Mouse (Mus musculus): Measurements from ENCODE around the gene Faf2.

Faf2 gene

DNA sequence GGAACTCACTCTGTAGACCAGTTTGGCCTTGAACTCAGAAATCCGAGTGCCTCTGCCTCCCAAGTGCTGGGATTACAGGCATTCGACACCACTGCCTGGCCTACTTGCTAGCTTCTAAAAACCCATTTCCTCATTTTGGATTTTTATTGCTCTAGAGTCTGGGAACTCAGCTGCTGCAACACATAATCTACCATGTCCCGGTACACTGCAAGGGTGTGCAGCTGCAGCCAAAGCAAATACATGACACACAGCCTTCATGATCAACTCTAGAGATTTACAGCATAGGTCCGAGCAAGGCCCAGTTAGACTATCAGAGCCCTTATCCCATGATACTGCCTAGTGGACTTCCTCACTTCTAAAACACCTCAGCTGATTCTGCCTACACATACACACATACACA is 56.7 kb downstream of the Faf2 start:
- DNase-seq (ENCODE audit: inconsistent age in 2 of 2, low spot score in 1 of 2), result peak in 1 of 2 experiments; percentile 51

DNA sequence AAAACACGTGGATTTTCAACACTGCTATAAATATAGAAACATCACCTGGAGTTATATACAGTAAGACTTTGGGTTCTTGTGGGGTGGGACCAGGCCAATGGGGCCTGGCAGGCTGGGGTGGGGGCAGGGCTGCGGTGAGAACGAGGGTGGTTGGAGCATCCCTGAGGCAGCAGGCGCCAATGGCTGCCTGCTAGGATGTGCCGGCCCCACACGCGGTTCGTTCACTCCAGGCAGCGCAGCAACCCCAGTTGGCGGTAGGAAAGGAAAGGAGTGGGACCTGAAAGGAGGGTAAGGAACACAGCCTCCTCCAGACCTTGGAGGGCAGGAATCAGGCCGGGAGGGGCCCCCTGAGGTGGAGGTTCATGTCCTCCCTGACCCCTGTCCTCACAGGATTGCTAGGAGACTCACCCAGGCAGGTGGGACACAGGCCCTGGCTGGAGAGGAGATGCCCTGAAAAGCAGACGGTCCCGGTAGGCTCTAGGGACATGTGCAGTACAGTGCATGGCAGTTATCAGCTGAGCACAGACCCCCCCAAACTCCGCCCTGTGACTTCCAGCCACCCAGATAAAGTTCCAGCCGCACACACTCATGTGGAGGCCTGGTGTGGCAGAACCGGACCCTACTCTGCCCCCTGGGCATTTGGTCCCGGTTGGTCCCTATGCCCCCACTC is 58.7 kb downstream of the Faf2 start:
- DNase-seq (ENCODE audit: inconsistent age in 2 of 2, low spot score in 1 of 2), result no peak

DNA sequence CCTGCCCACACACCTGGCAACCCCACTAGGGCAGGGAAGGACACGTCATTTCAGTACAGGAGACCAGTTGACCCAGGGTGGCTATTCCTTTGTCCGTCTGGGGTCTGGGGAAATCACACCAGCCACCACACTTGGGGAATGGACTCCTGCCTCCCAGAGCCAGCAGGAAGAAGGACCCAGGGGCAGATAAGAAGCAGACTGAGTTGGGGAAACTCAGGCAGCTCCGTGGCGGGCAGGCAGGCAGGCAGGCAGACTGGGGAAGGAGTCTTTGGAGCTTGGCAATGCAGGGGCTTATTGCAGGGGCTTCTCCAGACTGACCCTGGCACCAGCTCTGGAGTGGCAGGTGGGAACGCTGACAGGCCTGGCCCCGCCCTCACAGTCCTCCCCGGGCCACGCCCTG is 59.7 kb downstream of the Faf2 start:
- DNase-seq (ENCODE audit: inconsistent age in 2 of 2, low spot score in 1 of 2), result no peak

DNA sequence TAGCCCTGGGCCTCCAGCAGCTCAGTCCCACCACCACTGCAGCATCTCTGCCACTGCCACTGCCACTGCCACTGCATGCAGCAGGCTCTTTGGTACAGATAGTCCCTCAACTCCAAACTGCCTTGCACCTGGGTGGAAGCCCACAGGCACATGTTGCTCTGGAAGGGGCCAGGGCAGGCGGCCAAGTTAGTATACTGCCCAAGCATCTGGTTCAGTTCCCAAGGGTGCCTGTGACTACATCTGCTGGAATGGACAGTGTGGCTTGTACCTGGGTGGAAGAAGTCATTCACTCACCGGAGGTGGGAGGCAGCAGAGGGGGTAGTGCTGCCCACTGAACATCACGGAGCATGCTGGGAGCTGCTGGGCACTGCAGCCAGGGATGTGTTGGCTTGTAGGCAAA is 61.7 kb downstream of the Faf2 start:
- peak in 1 of 2 experiments; percentile 53 for DNase-seq (ENCODE audit: inconsistent age in 2 of 2, low spot score in 1 of 2)

DNA sequence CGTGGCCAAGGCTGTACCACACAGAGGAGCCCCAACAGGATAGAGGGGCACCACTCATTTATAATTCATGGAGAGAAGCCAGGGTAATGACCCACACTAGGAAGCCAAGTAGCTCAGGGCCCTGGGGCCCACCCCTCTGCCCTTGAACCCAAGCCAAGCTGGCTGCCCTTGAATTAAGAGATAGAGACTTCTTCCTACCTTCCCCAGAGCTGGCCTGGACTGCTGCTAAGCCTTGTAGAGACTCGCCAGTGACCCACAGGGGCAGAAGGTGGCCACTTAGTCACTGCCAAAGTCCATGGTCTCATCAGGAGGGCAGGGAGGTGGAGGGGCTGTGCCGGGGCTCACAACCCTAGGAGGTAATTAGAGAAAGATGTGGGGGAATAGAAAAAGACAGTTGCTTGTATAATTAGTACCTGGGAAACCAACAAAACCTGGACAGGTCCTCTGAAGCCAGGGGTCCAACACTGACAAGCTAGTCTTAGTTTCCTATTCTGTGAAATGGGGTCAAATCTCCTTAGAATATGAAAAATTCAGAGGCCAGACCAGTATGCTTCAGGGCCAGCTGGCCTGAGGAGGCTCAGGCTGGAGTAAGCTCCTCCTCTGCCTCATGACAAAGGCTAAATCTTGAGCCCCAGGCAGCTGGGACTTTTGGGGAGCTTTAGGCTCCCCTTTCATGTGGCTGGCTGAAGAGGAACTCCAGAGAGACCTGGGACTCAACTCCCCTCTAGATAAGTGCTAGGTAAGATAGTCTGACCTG is 62.7 kb downstream of the Faf2 start:
- DNase-seq (ENCODE audit: inconsistent age in 2 of 2, low spot score in 1 of 2), result peak; percentile 92 to 96

DNA sequence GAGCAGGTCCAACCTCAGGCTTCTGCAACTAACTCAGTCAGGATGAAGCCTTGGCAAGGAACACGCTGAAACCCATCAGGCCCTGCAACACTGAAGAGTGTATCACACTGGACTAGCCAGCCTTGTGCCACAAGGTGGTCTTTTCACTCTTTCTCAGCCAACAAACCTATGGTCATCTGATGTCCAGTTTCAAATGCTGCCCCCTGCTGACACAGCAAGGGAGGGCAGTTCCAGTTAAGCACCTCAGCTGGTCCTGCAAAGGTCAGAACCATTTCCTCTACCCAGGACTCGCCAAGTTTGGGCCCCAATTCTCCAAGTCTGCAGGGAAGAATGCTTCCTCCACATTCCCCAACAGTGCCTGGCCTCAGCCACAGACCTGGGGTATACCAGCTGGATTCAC is 63.6 kb downstream of the Faf2 start:
- peak; percentile 74 to 89 for DNase-seq (ENCODE audit: inconsistent age in 2 of 2, low spot score in 1 of 2)

DNA sequence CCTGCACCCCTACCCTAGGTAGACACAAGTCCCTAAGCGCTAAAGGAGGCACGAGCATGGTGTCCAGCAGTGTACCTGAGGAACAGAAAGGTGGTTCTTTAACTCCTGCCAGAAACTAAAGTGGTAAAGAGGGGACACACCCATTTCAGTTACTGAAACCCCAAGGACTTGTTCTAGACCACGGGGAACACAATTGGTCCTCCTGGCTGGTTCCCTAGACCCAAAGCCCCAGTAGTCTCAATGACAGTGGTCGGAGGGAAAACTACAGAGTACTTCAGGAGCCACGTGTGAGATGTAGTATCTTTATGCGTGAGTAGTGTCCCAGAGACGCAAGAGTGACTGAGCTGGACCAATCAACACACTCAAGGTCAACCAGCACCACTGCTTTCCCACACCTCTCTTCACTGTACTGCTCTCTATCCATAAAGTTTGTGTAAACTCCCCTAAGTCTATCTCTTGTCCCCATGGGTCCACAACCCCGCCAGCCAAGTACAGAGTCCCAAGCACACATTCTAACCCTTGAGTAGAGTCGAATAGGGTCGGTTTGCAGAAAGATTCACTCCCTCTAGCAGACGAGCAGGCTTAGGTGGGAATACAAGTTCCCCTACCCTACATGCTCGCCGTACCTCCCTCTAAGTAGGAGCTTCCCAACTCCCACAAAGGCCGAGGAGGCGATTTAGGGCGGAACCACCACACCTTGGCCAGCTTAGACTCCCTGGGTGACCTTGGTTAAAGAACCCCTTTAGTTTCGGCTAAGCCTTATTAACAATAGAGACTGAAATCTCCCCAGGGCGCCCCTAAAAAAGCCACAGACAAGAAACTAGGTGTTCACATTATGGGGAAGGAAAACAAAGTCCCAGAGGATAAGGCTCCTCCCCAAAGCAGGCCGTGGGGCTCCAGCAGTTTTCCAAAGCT is 64.8 kb downstream of the Faf2 start:
- DNase-seq (ENCODE audit: inconsistent age in 2 of 2, low spot score in 1 of 2), result peak; percentile 43 to 78

DNA sequence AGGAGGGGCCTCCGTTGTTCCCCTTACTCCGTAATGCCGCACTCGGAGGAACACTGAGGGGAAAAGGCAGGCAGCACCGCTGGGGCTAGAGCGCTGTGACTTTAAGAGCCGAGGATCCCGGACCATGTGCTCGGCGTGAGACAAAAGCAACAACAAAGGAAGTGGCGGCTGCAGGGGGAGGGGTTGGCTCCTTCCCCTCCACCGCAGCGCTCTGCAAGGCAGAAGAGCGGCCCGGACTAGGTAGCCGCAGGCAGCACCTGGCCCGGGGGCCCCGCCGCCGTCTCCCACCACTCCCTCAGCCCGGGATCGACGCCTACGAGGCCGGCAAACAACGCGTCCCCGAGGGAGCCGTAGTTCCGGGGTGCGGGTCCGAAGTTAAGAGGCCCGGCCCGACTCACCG is 65.5 kb downstream of the Faf2 start:
- peak; percentile 86 to 94 for DNase-seq (ENCODE audit: inconsistent age in 2 of 2, low spot score in 1 of 2)

DNA sequence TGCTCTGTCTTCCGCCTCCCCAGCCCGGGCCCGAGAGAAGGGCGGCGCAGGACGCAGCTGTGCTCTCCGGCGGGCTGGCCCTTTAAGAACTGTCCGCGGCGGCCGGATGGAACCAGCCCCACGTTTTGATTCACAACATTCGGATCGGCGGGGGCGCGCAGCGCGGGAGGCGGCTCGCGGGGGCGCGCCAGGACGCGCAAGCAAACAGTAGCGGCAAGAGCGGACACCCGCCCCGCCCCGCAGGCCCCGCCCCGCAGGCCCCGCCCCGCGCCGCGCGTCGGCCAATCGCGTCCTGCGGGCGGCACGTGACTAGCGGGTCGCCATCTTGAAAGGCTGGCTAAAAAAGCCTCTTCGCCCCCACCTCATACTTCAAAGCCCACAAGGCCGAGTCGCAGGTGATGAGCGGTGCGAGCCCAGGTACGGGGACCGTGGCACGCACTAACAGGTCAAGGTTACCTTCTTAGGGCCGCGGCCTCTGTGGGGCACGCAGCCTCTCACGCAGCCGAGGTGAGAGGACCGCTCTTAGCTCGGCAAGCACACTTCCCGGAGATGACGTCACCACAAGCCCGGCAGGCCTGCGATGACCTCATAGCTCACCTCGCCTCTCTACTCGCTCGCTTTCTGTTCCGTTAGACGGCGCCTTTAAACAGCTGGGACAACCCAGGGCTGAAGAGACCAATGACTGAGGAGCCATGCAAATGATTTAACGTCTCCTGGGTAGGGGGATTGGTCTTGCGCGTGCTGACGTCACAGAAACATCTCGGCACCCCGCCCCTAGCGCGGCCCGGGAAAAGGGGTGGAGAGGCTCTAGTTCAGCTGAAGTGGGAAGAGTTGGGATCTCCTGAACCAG is 66.2 kb downstream of the Faf2 start:
- peak; percentile 98 to 99 for DNase-seq (ENCODE audit: inconsistent age in 2 of 2, low spot score in 1 of 2)

DNA sequence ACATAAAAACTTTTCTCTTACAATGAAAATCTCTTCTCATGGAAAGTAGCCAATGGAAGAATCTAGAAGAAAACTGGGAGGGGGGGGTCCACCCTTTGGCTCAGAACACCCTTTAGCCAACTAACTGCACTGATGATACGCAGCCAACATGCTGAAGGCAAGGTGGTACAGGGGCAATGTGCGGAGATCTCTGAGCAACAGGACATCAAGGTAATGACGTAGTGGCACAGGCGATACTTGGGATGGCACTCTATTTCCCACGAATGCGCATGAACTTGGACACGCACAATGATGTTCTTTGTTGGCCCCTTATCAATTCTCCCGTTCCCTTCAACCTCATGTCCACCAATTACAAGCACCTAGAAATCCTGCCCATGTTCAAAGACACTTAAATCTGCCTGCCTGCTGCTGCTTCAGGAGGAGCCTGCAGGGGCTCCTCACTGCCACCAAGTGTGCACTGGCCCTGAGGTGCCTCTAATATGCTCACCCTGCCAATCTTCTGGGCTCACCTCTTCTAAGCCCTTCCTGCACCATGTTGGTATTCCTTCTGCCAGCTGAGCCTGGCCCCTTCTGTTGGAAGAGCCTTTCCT is 68.7 kb downstream of the Faf2 start:
- DNase-seq (ENCODE audit: inconsistent age in 2 of 2, low spot score in 1 of 2), result peak; percentile 14 to 31

DNA sequence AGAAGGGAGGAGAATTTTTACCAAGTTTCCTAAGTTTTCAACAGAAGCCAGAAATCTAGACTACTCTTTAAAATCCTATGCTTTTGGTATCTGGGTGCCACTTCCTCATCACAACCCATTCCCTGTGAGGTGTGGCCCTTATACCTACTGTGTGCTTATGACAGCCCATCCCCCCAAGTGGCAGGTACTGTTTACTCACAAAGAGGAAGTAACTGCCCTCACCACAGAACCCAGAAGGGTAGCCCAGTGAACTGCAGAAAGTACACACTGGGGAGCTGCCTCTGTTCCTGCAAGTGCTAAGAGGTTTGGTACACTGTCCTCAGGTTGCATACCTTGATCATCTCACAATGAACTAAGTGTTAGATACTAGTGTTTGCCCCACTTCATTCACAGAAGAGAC is 70.2 kb downstream of the Faf2 start:
- DNase-seq (ENCODE audit: inconsistent age in 2 of 2, low spot score in 1 of 2), result peak; percentile 17 to 41

DNA sequence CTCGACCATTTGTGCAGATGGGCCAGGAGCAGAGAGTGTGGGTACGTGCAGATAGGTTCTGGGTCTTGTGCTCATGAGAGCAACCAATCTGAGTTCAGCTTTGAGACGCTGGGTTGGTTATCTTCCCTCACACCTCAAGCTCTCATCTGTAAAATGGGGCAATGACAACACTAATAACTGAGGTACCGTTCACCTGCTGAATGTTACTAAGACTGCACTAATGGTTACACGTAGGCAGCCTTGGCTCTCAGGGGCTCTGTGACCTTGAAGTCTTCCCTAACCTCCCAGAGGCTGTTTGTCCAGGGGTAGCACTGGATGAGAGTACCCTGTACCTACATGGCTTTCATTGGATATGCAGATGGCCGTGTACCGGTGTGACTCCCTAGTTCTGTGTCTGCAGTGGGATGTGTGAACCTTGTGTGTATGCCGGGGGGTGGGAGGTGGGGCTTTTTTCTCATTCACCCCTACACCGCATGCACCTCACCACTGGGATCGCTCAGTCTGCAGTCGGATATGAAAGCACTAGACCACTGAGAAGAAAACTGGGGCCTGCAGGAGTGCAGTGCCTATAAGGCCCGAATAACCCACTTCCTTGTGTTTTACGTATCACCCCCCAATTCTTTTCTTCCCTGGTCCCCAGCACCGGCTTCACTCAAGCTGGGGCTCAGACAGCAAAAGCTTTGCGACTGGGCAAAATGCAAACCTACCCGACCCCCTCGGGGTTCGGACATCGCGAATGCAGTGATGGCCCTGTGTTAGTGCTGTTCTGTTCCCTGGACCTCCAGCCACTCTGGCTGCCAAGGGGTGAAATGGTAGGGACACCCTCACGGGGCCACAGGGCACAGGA is 71.3 kb downstream of the Faf2 start:
- peak; percentile 26 to 64 for DNase-seq (ENCODE audit: inconsistent age in 2 of 2, low spot score in 1 of 2)

DNA sequence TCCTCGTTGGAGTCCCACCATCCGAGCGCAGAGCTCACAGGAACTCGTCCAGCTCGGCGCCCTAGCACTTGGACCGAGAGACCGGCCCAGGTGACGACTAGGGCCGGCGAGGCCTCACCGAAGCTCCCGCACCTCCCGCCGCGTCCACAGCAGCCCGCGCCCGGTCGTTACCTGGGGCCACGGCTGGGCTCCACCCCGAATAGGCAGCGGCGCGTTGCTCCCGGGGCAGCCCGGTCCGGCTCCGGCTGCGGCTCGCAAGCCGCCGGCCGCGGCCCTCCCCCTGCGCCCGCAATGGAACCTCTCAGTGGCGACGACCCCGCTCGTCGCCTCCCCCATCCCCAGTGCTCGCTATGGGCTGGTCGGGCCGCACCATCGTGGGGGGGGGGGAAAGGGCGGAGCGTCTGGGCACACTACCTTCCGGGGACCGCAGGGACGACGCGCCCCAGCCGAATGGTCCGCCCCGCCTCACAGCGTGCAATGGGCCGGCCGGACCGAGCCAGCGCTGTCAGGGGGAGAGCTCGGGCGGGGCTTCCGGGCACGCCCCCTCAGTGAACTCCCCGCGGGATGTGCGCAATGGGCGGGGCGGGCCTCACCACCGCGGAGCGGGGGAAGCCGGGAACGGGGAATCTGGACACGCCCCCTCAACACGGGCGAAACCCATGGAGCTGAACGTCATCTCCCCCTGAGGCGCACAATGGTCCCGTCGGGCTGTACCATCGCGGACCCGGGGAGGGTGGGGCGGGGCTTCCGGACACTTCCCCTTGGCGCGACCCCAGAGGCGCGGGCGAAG is 72.2 kb downstream of the Faf2 start, which contains the start of gene Rnf44:
Rnf44 (minus strand) TSS at position 350 of the 790 bp plus-strand sequence.
- peak; percentile 100 for DNase-seq (ENCODE audit: inconsistent age in 2 of 2, low spot score in 1 of 2)

DNA sequence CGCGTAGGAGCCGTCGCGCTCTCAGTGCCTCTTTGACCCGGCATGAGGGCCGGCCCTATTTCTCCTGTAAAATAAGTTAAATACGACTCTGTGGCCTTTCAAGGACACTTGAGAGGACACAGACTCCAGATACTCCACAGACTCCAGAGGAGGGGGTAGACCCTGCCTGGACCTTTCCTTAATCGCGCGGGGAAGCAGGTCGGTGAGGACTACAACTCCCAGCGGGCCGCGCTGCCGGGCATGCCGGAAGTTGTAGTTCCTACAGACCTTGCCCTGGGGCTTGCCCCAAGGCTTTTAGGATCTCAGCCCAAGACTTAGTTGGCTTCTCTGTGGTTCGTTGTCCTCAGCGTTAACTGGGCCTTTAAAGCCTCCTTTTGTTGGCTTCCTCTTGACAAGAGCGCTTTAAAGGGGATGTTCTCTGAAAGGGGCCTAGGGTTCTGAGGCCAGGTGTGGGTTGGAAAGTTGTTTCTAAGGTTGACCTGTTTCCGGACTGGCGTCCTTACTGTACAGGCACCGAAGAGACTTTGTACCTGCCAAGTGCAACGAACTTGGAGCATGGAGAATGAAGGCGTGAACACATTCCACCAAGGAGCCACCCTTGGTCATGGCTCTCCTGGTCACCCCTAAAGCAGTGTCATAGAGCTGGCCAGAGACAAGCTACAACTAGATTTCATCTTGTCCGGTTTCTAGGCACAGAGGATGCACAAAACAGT is 72.9 kb downstream of the Faf2 start:
- DNase-seq (ENCODE audit: inconsistent age in 2 of 2, low spot score in 1 of 2), result peak; percentile 92 to 98

DNA sequence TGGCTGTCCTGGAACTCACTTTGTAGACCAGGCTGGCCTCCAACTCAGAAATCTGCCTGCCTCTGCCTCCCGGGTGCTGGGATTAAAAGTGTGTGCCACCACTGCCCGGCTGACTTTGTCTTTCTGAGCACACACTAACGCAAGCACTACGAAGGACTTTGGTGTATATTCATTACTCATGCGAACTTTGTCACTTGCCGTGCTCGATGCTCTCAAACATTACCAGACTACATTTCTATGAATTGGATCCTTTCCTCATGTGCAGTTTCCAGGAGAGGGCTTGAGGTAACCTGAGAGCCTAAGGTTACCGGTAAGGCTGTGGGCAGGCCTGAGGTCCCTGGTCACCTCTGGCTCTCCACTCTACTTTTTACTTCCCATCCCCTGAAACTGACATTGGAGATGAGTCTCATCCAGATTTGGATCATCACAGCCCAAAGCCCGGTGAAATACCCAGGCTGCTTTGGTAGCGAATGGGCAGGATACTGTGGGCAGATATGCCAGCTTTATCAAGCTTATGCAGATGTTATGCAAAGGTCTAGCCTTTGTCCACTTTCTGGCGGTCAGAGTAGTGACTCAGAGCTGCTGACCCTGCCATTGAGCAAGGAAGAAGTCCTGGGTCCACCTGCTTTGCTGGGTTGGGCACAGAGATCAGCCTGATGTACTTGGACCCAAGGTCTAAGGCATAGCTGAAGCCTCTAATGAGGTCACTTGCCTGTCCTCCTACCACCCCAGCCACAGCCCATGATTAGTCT is 74.1 kb downstream of the Faf2 start:
- DNase-seq (ENCODE audit: inconsistent age in 2 of 2, low spot score in 1 of 2), result peak in 1 of 2 experiments; percentile 47

DNA sequence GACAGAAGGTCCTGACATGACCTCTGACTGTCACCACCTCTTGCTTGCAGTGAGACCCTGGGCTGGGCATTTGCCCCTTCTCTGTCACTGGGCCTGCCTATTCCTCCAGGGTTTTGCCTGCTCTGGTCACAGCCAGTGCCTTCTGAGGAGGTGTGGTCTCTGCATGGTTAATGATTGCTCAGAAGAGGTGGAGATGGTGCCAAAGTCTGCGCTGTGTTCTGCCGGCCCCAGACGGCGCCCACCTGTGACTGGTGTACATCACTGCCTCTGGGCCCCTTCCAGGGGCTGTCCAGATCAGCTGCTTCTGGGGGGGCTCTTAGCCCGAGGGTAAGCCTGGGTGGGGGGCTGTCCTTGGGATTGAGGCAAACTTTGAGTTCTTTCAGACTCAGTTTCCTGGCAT is 79.7 kb downstream of the Faf2 start, which contains the start of gene Cdhr2:
Cdhr2 (plus strand) TSS at position 219 of the 400 bp plus-strand sequence.
- no peak for DNase-seq (ENCODE audit: inconsistent age in 2 of 2, low spot score in 1 of 2)

DNA sequence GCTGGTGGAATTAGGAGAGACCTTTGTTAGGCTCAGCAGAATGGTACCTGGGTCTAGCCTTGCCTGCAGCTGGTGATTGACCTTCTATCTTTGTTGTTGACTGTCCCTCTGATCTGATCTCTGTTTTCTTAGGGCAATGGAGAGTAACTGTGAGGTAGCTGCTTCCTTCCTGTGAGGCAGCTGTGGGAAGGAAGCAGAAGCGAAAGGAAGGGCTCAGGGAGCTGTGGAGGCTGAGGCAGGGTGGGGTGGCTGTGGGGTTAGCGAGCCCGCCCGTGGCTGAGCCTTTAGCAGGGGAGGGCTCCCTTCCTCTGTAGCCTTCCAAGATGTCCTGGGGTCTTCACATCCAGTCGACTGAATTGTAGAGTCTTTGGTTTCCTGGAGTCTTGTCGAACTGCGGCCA is 80.9 kb downstream of the Faf2 start:
- DNase-seq (ENCODE audit: inconsistent age in 2 of 2, low spot score in 1 of 2), result no peak

Data from adrenal gland, adult (tissue).